Mouse (Mus musculus) testis, adult 2 months (tissue): ENCODE measurements at regions not wholly inside any gene's neighbourhood (a gene's known extent, or its start where the extent isn't known, plus 50 kb on each side); places are given as distances from the start of the nearest gene placed in this dataset.

Source experiments
- CTCF ChIP-seq: fragments of 200-500 bp; IDR thresholded peaks from 2 replicates; pipeline ENCODE4 v1.5.1; 2012; ENCODE audit warnings: low read depth, mild to moderate bottlenecking, inconsistent platforms, low read length, moderate library complexity; ENCODE audit not compliant: control insufficient read depth, insufficient read depth, insufficient replicate concordance
- POLR2A ChIP-seq: fragments of 200-500 bp; IDR thresholded peaks from 2 replicates; pipeline ENCODE4 v1.6.1; 2012; ENCODE audit warnings: low read depth, mild to moderate bottlenecking, inconsistent platforms, low read length, moderate library complexity; ENCODE audit not compliant: control insufficient read depth

- TF ChIP-seq CTCF (no peak), POLR2A (no peak)
Observed at GRCm38 (mm10) chr3:34808833-34809232, 158.6 kb downstream of the Sox2 start.
